Mouse (Mus musculus) hindbrain, embryonic 13.5 days (tissue): Measurements from ENCODE around the gene Arhgap30. TPM values are rescaled to one million over a fixed set of nuclear protein-coding genes. Genes with fewer than 3 reads are reported as not detected.
A peak's percentile ranks its signal among the peaks of the same experiment; 100 is the strongest.

ENCODE experiments used
- ATAC-seq: fragments of 200-750 bp; cut with Nextera tagmentation; 2 replicates; pipeline ENCODE4 v1.8.0; 2017; ENCODE audit warnings: moderate TSS enrichment; ENCODE audit not compliant: low FRiP score
- H3K27ac ChIP-seq: fragments of 300-500 bp; sonication (generic); 2 replicates; pipeline ENCODE4 v1.5.1; 2015; ENCODE audit warnings: inconsistent platforms, mild to moderate bottlenecking, moderate library complexity
- H3K27me3 ChIP-seq: fragments of 300-500 bp; sonication (generic); 2 replicates; pipeline ENCODE4 v1.6.1; 2015; ENCODE audit warnings: mild to moderate bottlenecking, inconsistent platforms
- H3K36me3 ChIP-seq: fragments of 300-500 bp; sonication (generic); 2 replicates; pipeline ENCODE4 v1.6.1; 2015; ENCODE audit warnings: mild to moderate bottlenecking, inconsistent platforms
- H3K4me1 ChIP-seq: fragments of 300-500 bp; sonication (generic); replicated peaks from 2 replicates; pipeline ENCODE4 v1.6.1; 2015; ENCODE audit warnings: inconsistent platforms
- H3K4me2 ChIP-seq: fragments of 300-500 bp; sonication (generic); 2 replicates; pipeline ENCODE4 v1.6.1; 2015; ENCODE audit warnings: inconsistent platforms, mild to moderate bottlenecking, moderate library complexity
- H3K4me3 ChIP-seq: fragments of 300-500 bp; sonication (generic); 2 replicates; pipeline ENCODE4 v1.5.1; 2015; ENCODE audit warnings: mild to moderate bottlenecking, inconsistent platforms
- H3K9ac ChIP-seq: fragments of 300-500 bp; sonication (generic); 2 replicates; pipeline ENCODE4 v1.6.1; 2015; ENCODE audit warnings: mild to moderate bottlenecking, inconsistent platforms
- H3K9me3 ChIP-seq: fragments of 300-500 bp; sonication (generic); 2 replicates; pipeline ENCODE4 v1.6.1; 2016; ENCODE audit warnings: inconsistent platforms
- WGBS: fragments of 180-500 bp; shearing (Covaris S2); methylation state at CpG from one replicate; pipeline ENCODE4 v1.1.7; 2015; 5-methylcytosine and 5-hydroxymethylcytosine counted together
- polyA plus RNA-seq: library from polyadenylated mRNA; unstranded; fragments of >200 nt; fragmentation: Nextera tagmentation; extraction: Ambion mirVana; gene quantifications from 2 replicates; pipeline ENCODE4 v1.2.1, GENCODE M21; 2015

Gene Arhgap30
- polyA plus RNA-seq, 1 experiment from 2014 or later, result 1.0 TPM

GRCm38 (mm10) chr1:171358421-171358820 is 30.3 kb upstream of the Arhgap30 start:
- no peak for ATAC-seq
- no peak overlapping the region for H3K4me3 ChIP-seq
- no peak overlapping the region for H3K27ac ChIP-seq
- H3K4me2 ChIP-seq, result no peak overlapping the region
- peaks cover 28% of the 10 kb centered on the region for H3K36me3 ChIP-seq
- WGBS, result 78% methylated on average over 4 of the region's 4 CpGs
- no peak overlapping the region for H3K9ac ChIP-seq
- H3K9me3 ChIP-seq, result peaks cover 3% of the 10 kb centered on the region; the same call in 1 of the 2 replicates
- H3K4me1 ChIP-seq, result peaks cover 21% of the 10 kb centered on the region
- no peaks in the 10 kb centered on the region for H3K27me3 ChIP-seq

DNA sequence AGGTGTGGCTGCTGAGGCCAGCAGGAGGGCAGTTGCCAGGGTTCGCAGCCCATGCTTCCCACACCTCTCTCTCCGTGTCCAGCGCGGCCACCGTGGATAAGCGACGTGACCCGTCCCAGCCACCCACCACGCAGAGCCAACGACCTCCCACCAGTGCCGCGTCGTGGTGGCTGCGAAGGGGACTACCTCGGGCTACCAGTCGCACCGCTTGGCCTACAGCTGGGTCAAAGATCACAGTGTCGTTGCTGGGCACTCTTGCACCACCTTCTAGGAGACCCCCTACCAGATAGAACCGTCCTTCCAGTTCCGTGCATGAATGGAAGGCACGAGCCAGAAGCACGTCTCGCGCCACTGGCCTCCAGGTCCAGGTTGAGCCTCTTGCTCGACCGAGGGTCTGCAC is 28.5 kb upstream of the Arhgap30 start:
- peak overlapping the region; percentile 78 for H3K9ac ChIP-seq
- 4% methylated on average over 26 of the region's 26 CpGs for WGBS
- H3K4me3 ChIP-seq, result peak overlapping the region; percentile 51
- peak overlapping the region; percentile 90 for H3K27ac ChIP-seq
- H3K4me1 ChIP-seq, result peaks cover 21% of the 10 kb centered on the region
- H3K27me3 ChIP-seq, result no peaks in the 10 kb centered on the region
- H3K4me2 ChIP-seq, result peak overlapping the region; percentile 89
- ATAC-seq, result no peak
- H3K36me3 ChIP-seq, result peaks cover 28% of the 10 kb centered on the region
- peaks cover 3% of the 10 kb centered on the region; the same call in 1 of the 2 replicates for H3K9me3 ChIP-seq

- under 1% methylated on average over 21 of the region's 21 CpGs for WGBS
- Histone ChIP-seq H3K4me1 (peaks cover 21% of the 10 kb centered on the region), H3K27me3 (no peaks in the 10 kb centered on the region), H3K4me3 (peak within 1 kb of the TSS; percentile 51), H3K9me3 (peaks cover 3% of the 10 kb centered on the region; the same call in 1 of the 2 replicates), H3K9ac (peak within 1 kb of the TSS; percentile 78), H3K36me3 (peaks cover 28% of the 10 kb centered on the region), H3K4me2 (peak within 1 kb of the TSS; percentile 89), H3K27ac (peak within 1 kb of the TSS; percentile 90)
- ATAC-seq, result peak; percentile 94
Measured at GRCm38 (mm10) chr1:171360656-171361055, 28.1 kb upstream of the Arhgap30 start, which contains the start of gene Klhdc9. Gene Klhdc9, minus strand, starts transcription at chr1:171360798.

- peak overlapping the region; percentile 78 for H3K9ac ChIP-seq
- H3K9me3 ChIP-seq, result peaks cover 3% of the 10 kb centered on the region; the same call in 1 of the 2 replicates
- H3K36me3 ChIP-seq, result peaks cover 27% of the 10 kb centered on the region
- H3K4me2 ChIP-seq, result peak overlapping the region; percentile 89
- 30% methylated on average over 16 of the region's 16 CpGs for WGBS
- H3K27me3 ChIP-seq, result no peaks in the 10 kb centered on the region
- H3K4me1 ChIP-seq, result peaks cover 21% of the 10 kb centered on the region
- peak overlapping the region; percentile 51 for H3K4me3 ChIP-seq
- peak; percentile 79 for ATAC-seq
- peak overlapping the region; percentile 90 for H3K27ac ChIP-seq
Measured at GRCm38 (mm10) chr1:171361106-171362103, 27.3 kb upstream of the Arhgap30 start.

GRCm38 (mm10) chr1:171365934-171366333 is 22.8 kb upstream of the Arhgap30 start:
- H3K36me3 ChIP-seq, result no peaks in the 10 kb centered on the region
- H3K4me3 ChIP-seq, result no peak overlapping the region
- no peak overlapping the region for H3K4me2 ChIP-seq
- 58% methylated on average over 7 of the region's 7 CpGs for WGBS
- no peaks in the 10 kb centered on the region for H3K9me3 ChIP-seq
- no peak for ATAC-seq
- no peak overlapping the region for H3K27ac ChIP-seq
- H3K27me3 ChIP-seq, result peaks cover 10% of the 10 kb centered on the region; the same call in 1 of the 2 replicates
- H3K9ac ChIP-seq, result peak overlapping the region; percentile 46; the same call in 1 of the 2 replicates
- H3K4me1 ChIP-seq, result peaks cover 7% of the 10 kb centered on the region

GRCm38 (mm10) chr1:171369845-171370556 is 18.8 kb upstream of the Arhgap30 start, which contains the start of gene Nectin4:
Gene Nectin4, plus strand, starts transcription at chr1:171370099.
- WGBS, result 41% methylated on average over 20 of the region's 20 CpGs
- H3K4me2 ChIP-seq, result no peak within 1 kb of the TSS
- H3K27ac ChIP-seq, result no peak within 1 kb of the TSS
- peaks cover 24% of the 10 kb centered on the region; the same call in 1 of the 2 replicates for H3K27me3 ChIP-seq
- no peak within 1 kb of the TSS for H3K4me3 ChIP-seq
- no peaks in the 10 kb centered on the region for H3K9me3 ChIP-seq
- H3K36me3 ChIP-seq, result no peaks in the 10 kb centered on the region
- H3K4me1 ChIP-seq, result no peaks in the 10 kb centered on the region
- H3K9ac ChIP-seq, result no peak within 1 kb of the TSS
- ATAC-seq, result no peak

DNA sequence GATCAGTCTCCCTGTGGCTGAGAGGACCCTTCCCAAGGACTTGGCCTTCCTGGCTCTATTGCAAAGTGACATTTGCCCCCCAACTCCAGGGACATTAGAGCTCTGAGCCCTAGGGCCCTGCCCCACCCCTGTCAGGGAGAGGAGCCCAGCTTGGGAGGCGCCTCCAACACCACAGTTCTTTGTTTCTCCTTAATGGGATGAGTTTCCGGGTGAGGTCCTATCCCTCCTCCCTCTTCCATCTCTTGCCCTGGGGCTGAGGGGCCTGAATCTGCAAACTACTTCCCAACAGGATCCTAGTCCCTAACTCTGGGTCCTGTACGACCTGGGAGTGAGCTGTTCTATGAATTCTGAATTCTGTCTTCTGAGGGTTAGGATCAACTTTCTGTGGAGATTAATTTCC is 15.9 kb upstream of the Arhgap30 start:
- Histone ChIP-seq H3K4me3 (no peak overlapping the region), H3K36me3 (no peaks in the 10 kb centered on the region), H3K27ac (no peak overlapping the region), H3K4me2 (no peak overlapping the region), H3K27me3 (peaks cover 24% of the 10 kb centered on the region; the same call in 1 of the 2 replicates), H3K4me1 (no peaks in the 10 kb centered on the region), H3K9ac (no peak overlapping the region), H3K9me3 (no peaks in the 10 kb centered on the region)
- no peak for ATAC-seq
- 61% methylated on average over 3 of the region's 3 CpGs for WGBS

- ATAC-seq, result no peak
- Histone ChIP-seq H3K36me3 (no peaks in the 10 kb centered on the region), H3K4me3 (no peak overlapping the region), H3K9me3 (no peaks in the 10 kb centered on the region), H3K4me2 (no peak overlapping the region), H3K27ac (no peak overlapping the region), H3K9ac (no peak overlapping the region), H3K4me1 (no peaks in the 10 kb centered on the region), H3K27me3 (peaks cover 24% of the 10 kb centered on the region; the same call in 1 of the 2 replicates)
- WGBS, result 6% methylated on average over 3 of the region's 4 CpGs
Measured at GRCm38 (mm10) chr1:171373946-171374345, 14.8 kb upstream of the Arhgap30 start.

- Histone ChIP-seq H3K9me3 (no peaks in the 10 kb centered on the region), H3K4me2 (no peak overlapping the region), H3K4me3 (no peak overlapping the region), H3K36me3 (no peaks in the 10 kb centered on the region), H3K27me3 (0 out of 2 replicates have a peak, but pooled peaks cover 27% of the 10 kb centered on the region), H3K27ac (no peak overlapping the region), H3K4me1 (peaks cover 12% of the 10 kb centered on the region), H3K9ac (no peak overlapping the region)
- WGBS, result 58% methylated on average over 9 of the region's 9 CpGs
- no peak for ATAC-seq
Measured at GRCm38 (mm10) chr1:171375646-171376097, 13.1 kb upstream of the Arhgap30 start.

DNA sequence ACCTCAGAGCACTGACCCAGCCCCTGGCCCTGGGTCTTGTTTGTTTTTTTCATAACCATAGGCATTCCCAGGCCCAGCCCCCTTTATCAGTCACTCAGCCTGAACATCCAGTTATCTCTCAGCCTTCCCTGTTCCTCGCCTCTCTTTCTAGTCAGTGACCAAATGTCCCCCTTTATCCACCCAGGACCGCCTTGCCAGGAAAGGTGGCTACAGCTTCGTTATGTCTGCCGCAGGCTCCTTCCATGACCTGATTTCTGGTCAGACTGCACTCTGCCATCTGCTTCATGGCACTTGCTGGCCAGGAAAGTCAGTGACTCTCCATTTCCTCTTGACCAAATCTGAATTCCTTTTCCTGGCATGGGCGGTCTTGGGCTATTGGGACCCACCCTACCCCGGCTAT is 10.5 kb upstream of the Arhgap30 start:
- 90% methylated on average over 6 of the region's 6 CpGs for WGBS
- Histone ChIP-seq H3K27ac (no peak overlapping the region), H3K4me1 (peaks cover 12% of the 10 kb centered on the region), H3K9me3 (no peaks in the 10 kb centered on the region), H3K4me2 (no peak overlapping the region), H3K4me3 (no peak overlapping the region), H3K9ac (no peak overlapping the region), H3K27me3 (peaks cover 21% of the 10 kb centered on the region; the same call in 1 of the 2 replicates), H3K36me3 (no peaks in the 10 kb centered on the region)
- ATAC-seq, result no peak

DNA sequence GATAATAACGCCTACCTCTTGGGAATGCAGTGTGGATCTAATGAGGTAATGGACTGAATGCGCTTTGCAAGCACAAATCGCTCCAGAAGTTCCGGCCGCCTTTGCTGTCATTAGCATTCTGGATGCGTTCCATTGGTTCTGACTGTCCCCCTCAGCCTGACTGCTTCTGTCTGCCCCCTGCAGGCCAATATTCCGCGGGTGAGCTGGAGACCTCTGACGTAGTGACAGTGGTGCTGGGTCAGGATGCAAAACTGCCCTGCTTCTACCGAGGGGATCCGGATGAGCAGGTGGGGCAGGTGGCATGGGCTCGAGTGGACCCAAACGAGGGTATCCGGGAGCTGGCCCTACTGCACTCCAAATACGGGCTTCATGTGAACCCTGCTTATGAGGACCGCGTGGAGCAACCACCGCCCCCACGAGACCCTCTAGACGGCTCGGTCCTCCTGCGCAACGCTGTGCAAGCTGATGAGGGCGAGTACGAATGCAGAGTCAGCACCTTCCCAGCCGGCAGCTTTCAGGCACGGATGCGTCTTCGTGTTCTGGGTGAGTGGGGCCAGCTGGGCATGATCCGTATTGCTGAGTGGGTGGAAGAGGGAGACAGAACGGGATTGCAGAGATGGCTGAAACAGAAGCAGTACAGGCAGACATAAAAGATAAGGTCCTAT is 8.7 kb upstream of the Arhgap30 start:
- 1% methylated on average over 31 of the region's 31 CpGs for WGBS
- peaks cover 12% of the 10 kb centered on the region for H3K4me1 ChIP-seq

More for the DNA sequence above, 8.7 kb upstream of the Arhgap30 start:
- peak overlapping the region; percentile 43; the same call in 1 of the 2 replicates for H3K9ac ChIP-seq
- no peaks in the 10 kb centered on the region for H3K9me3 ChIP-seq
- peak overlapping the region; percentile 31; the same call in 1 of the 2 replicates for H3K27ac ChIP-seq
- peak overlapping the region; percentile 30 for H3K4me3 ChIP-seq
- H3K36me3 ChIP-seq, result no peaks in the 10 kb centered on the region
- peak; percentile 76 for ATAC-seq
- peaks cover 15% of the 10 kb centered on the region; the same call in 1 of the 2 replicates for H3K27me3 ChIP-seq
- peak overlapping the region; percentile 56 for H3K4me2 ChIP-seq
